Mouse (Mus musculus): ENCODE data around the gene 1700013G24Rik. TPM values are rescaled to one million over a fixed set of nuclear protein-coding genes. Genes with fewer than 3 reads are reported as not detected.

Gene 1700013G24Rik
- polyA plus RNA-seq, 1 experiment, result not detected

DNA sequence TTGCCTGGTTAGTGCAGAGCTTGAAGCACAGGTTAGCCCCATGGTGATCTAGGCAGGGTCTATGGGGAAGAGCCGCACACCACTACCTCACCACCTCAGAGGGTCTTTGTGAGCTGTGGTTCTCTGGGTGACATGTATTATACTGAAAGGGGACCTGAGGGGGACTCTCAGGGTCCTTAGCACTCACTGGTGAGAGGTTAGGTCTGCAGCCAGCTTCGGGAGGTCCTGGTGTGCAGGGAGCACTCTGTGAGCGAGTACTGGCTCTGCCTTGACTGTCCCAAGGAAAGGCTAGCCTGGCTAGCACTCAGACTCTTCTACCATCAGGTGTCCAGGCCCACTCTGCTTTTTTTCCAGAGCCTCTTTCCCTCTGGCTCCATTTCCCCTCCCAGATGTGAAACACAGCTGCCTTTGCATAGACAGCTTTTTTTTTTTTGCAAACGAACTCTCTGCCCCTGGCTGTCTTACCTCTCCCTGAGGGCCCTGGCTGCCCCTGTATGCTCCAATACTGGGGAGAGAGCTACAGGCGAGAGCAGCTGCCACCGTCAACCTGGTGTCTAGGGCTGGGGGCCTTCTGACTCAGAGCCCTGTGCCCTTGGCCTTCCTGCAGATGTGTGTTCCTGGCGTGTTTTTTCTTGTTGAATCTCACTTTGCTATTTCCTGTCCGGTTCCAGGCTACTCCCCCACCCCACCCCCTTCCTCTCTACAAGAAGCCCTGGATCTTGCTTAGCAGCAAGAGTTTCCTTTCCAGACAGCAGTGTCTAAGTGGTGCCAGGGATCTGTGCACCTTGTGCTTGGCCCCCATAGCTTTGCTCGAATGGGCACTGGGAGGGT, 45.0 kb downstream of the 1700013G24Rik start:
- Histone ChIP-seq H3K4me3 (ENCODE audit: low read depth, low read length) (no peak overlapping the region), H3K27ac (ENCODE audit: insufficient read depth, low read depth, low read length) (peak overlapping the region; percentile 46), H3K36me3 (ENCODE audit: control insufficient read depth, insufficient read depth, low read length) (peaks cover 2% of the 10 kb centered on the region), H3K4me1 (ENCODE audit: control insufficient read depth, insufficient read depth, insufficient read length, low read length) (peaks cover 30% of the 10 kb centered on the region), H3K27me3 (ENCODE audit: control insufficient read depth, insufficient read depth, low read length) (no peaks in the 10 kb centered on the region)
- WGBS, result 56% methylated on average over 9 of the region's 9 CpGs
- no peak for TF ChIP-seq CTCF (IDR thresholded peaks at IDR 0.05; ENCODE audit: extremely low read depth, insufficient read length, insufficient replicate concordance, low read depth, low read length)
- no peak for TF ChIP-seq POLR2A (IDR thresholded peaks at IDR 0.05; ENCODE audit: low read depth, low read length)

DNA sequence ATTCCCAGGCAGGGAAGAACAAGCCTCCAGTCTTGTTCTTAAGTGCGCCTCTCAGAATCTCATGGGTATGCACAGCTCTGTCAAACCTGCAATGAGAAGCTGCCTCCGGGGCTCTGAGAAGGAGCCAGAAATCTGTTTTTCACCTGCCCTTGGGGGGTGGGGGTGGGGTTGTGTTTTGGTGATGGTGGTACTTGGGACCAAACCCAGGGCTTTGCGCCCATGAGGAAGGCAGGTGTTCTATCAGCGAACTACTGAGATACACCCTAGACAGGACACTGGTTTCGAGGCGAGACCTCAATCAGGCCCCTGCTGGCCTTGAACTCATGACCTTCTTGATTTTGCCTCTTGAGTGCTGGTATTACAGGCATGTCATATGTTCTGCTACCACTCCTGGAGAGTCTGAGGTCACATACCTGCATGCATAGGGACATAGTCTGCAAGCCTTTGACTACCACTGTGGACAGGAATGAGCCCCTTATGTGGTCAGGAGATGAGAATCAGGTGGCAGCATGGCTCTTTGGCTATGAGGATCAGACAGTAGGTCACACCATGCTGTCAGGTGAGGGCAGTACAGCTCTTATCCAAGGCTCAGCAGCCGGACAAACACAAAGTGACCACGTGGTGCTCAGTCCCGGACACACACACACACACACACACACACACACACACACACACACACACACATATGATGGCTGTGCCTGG, 45.9 kb downstream of the 1700013G24Rik start:
- Histone ChIP-seq H3K27ac (ENCODE audit: insufficient read depth, low read depth, low read length) (no peak overlapping the region), H3K27me3 (ENCODE audit: control insufficient read depth, insufficient read depth, low read length) (no peaks in the 10 kb centered on the region), H3K4me1 (ENCODE audit: control insufficient read depth, insufficient read depth, insufficient read length, low read length) (peaks cover 34% of the 10 kb centered on the region), H3K4me3 (ENCODE audit: low read depth, low read length) (no peak overlapping the region), H3K36me3 (ENCODE audit: control insufficient read depth, insufficient read depth, low read length) (peaks cover 2% of the 10 kb centered on the region)
- TF ChIP-seq POLR2A (IDR thresholded peaks at IDR 0.05; ENCODE audit: low read depth, low read length) (no peak), CTCF (IDR thresholded peaks at IDR 0.05; ENCODE audit: extremely low read depth, insufficient read length, insufficient replicate concordance, low read depth, low read length) (no peak)
- WGBS, result 79% methylated on average over 9 of the region's 9 CpGs

DNA sequence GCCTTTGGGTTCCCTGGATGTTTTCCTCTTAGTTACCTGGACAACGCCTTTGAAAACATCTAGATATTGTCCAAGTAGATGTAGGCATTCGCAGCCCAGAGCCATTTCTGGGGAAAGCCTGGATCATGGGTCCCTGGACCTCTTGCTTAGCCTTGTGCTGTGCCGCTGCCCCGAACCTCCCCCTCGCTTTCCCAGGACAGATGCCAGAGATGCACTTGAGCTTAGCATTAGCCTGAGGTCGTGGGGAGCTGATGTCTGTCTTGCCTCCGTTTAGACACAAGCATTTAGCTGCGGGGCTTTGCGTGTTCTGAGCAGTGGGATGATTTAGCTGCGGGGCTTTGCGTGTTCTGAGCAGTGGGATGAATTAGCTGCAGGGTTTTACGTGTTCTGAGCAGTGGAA, 47.1 kb downstream of the 1700013G24Rik start:
- 80% methylated on average over 12 of the region's 12 CpGs for WGBS
- Histone ChIP-seq H3K4me1 (ENCODE audit: control insufficient read depth, insufficient read depth, insufficient read length, low read length) (peaks cover 26% of the 10 kb centered on the region), H3K4me3 (ENCODE audit: low read depth, low read length) (no peak overlapping the region), H3K27ac (ENCODE audit: insufficient read depth, low read depth, low read length) (no peak overlapping the region), H3K36me3 (ENCODE audit: control insufficient read depth, insufficient read depth, low read length) (peaks cover 4% of the 10 kb centered on the region), H3K27me3 (ENCODE audit: control insufficient read depth, insufficient read depth, low read length) (no peaks in the 10 kb centered on the region)
- no peak for TF ChIP-seq CTCF (IDR thresholded peaks at IDR 0.05; ENCODE audit: extremely low read depth, insufficient read length, insufficient replicate concordance, low read depth, low read length)
- TF ChIP-seq POLR2A (IDR thresholded peaks at IDR 0.05; ENCODE audit: low read depth, low read length), result no peak

DNA sequence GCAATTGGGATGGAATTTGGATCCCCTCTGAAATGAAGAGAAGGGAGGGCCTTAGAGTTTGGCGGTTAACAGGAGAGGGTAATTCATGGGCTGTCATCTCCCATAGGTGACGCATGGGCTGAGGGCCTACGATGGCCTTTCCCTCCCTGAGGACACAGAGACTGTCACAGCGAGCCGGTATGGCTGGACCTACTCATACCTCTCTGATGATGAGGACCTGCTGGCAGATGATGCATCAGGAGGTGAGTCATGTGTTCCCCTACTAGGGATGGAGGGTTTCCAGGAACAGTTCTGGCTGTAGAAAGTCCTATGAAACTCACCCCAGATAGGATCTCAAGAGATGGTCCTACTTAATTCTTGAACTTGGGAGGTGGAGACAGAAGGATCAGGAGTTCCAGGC, 47.9 kb downstream of the 1700013G24Rik start:
- Histone ChIP-seq H3K27ac (ENCODE audit: insufficient read depth, low read depth, low read length) (no peak overlapping the region), H3K36me3 (ENCODE audit: control insufficient read depth, insufficient read depth, low read length) (peaks cover 4% of the 10 kb centered on the region), H3K27me3 (ENCODE audit: control insufficient read depth, insufficient read depth, low read length) (no peaks in the 10 kb centered on the region), H3K4me1 (ENCODE audit: control insufficient read depth, insufficient read depth, insufficient read length, low read length) (peaks cover 23% of the 10 kb centered on the region), H3K4me3 (ENCODE audit: low read depth, low read length) (no peak overlapping the region)
- WGBS, result 81% methylated on average over 5 of the region's 5 CpGs
- no peak for TF ChIP-seq CTCF (IDR thresholded peaks at IDR 0.05; ENCODE audit: extremely low read depth, insufficient read length, insufficient replicate concordance, low read depth, low read length)
- TF ChIP-seq POLR2A (IDR thresholded peaks at IDR 0.05; ENCODE audit: low read depth, low read length), result no peak

DNA sequence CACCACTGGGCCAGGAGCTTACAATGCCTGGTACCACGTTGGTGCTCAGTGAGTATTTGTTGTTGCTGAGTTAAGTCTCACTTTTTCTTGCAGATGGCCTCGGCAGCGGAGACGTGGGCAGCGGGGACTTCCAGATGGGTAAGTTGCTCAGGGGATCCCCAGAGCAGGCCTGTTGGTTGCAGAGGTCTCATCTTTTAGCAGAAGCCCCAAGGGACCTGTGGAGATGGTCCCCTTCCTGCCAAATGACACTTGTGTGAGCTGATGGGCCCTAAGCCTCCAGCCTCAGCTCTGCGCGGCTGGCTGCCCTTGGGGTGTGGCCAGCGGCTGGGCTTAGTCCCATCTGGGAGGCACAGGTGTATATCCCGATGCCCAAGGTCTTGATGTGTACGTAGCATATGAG, 49.1 kb downstream of the 1700013G24Rik start:
- TF ChIP-seq CTCF (IDR thresholded peaks at IDR 0.05; ENCODE audit: extremely low read depth, insufficient read length, insufficient replicate concordance, low read depth, low read length) (no peak), POLR2A (IDR thresholded peaks at IDR 0.05; ENCODE audit: low read depth, low read length) (no peak)
- WGBS, result 85% methylated on average over 10 of the region's 10 CpGs
- Histone ChIP-seq H3K4me1 (ENCODE audit: control insufficient read depth, insufficient read depth, insufficient read length, low read length) (peaks cover 20% of the 10 kb centered on the region), H3K4me3 (ENCODE audit: low read depth, low read length) (no peak overlapping the region), H3K27me3 (ENCODE audit: control insufficient read depth, insufficient read depth, low read length) (no peaks in the 10 kb centered on the region), H3K36me3 (ENCODE audit: control insufficient read depth, insufficient read depth, low read length) (peaks cover 4% of the 10 kb centered on the region), H3K27ac (ENCODE audit: insufficient read depth, low read depth, low read length) (no peak overlapping the region)

DNA sequence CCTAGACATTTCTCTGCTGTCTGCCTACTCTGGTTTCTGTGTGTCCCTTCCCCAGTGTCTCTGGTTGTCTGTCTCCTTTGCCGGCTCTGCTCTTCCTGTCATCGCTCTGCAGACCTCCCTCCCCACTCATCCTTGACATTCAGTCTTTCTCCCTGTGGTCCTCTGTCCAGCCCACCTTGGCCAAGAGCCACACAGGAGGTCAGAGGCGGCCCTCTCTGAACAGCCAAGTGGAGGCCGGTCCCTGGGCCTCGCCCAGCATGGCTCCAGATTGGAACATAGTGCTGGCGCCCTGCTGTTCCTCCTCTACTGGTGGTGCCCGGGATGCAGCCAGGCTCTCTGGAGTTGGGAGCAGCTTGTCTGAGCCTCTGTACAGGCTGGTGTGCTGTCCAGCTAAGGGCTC, 49.7 kb downstream of the 1700013G24Rik start:
- Histone ChIP-seq H3K27ac (ENCODE audit: insufficient read depth, low read depth, low read length) (no peak overlapping the region), H3K36me3 (ENCODE audit: control insufficient read depth, insufficient read depth, low read length) (peaks cover 6% of the 10 kb centered on the region), H3K27me3 (ENCODE audit: control insufficient read depth, insufficient read depth, low read length) (no peaks in the 10 kb centered on the region), H3K4me3 (ENCODE audit: low read depth, low read length) (no peak overlapping the region), H3K4me1 (ENCODE audit: control insufficient read depth, insufficient read depth, insufficient read length, low read length) (peaks cover 14% of the 10 kb centered on the region)
- no peak for TF ChIP-seq POLR2A (IDR thresholded peaks at IDR 0.05; ENCODE audit: low read depth, low read length)
- no peak for TF ChIP-seq CTCF (IDR thresholded peaks at IDR 0.05; ENCODE audit: extremely low read depth, insufficient read length, insufficient replicate concordance, low read depth, low read length)
- WGBS, result 89% methylated on average over 7 of the region's 7 CpGs

DNA sequence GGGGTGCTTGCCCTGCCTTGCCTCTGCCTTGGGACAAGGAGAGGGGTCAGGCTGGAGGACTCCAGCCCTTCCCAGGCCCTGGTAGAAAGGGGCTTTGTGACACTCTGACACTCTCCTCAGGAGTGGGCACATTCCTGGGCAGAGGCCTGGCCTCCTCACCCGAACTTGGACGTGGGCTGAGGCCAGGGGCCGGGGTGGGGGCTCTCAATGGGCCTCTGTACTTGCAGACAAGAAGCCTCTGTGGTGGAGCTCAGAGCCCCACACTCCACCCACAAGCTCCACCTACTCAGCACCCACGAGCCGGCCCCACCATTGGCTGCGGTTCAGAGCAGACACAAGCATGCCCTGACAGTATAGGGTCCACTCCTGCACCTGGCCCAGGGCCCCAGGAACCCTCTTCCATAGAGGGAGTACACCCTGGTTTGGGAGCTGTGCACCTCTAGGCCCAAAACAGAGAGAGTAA, 50.5 kb downstream of the 1700013G24Rik start:
- no peak overlapping the region for H3K4me3 ChIP-seq (ENCODE audit: low read depth, low read length)
- peaks cover 9% of the 10 kb centered on the region for H3K36me3 ChIP-seq (ENCODE audit: control insufficient read depth, insufficient read depth, low read length)
- no peak overlapping the region for H3K27ac ChIP-seq (ENCODE audit: insufficient read depth, low read depth, low read length)
- TF ChIP-seq POLR2A (IDR thresholded peaks at IDR 0.05; ENCODE audit: low read depth, low read length) (no peak), CTCF (IDR thresholded peaks at IDR 0.05; ENCODE audit: extremely low read depth, insufficient read length, insufficient replicate concordance, low read depth, low read length) (no peak)
- peaks cover 7% of the 10 kb centered on the region for H3K4me1 ChIP-seq (ENCODE audit: control insufficient read depth, insufficient read depth, insufficient read length, low read length)
- WGBS, result 74% methylated on average over 6 of the region's 6 CpGs
- H3K27me3 ChIP-seq (ENCODE audit: control insufficient read depth, insufficient read depth, low read length), result no peaks in the 10 kb centered on the region

Other genes with a start within 250 kb of the 1700013G24Rik start
- gene Wnt4, start 175.8 kb upstream of the 1700013G24Rik start, polyA plus RNA-seq (2012; rRNA removed), result 6.0 and 6.9 TPM in 2 replicates
- gene Cdc42, start 95.6 kb upstream of the 1700013G24Rik start, polyA plus RNA-seq (2012; rRNA removed), result 11.5 and 25.9 TPM in 2 replicates
- 23.4 TPM in 1 of 2 replicates, not detected in the other for gene Cela3a, start 43.5 kb upstream of the 1700013G24Rik start, polyA plus RNA-seq (2012; rRNA removed)
- 42.4 and 23,172 TPM in 2 replicates for gene Cela3b, start 22.7 kb upstream of the 1700013G24Rik start, polyA plus RNA-seq (2012; rRNA removed)
- 38.2 and 40.5 TPM in 2 replicates for gene Hspg2, start 15.5 kb downstream of the 1700013G24Rik start, polyA plus RNA-seq (2012; rRNA removed)
- not detected in 2 replicates for gene Ldlrad2, start 121.3 kb downstream of the 1700013G24Rik start, polyA plus RNA-seq (2012; rRNA removed)
- 14.9 and 26.7 TPM in 2 replicates for gene Usp48, start 140.5 kb downstream of the 1700013G24Rik start, polyA plus RNA-seq (2012; rRNA removed)
- gene Rap1gap, start 211.4 kb downstream of the 1700013G24Rik start, polyA plus RNA-seq (2012; rRNA removed), result 48.4 and 141 TPM in 2 replicates